8 mouse cellular contexts compared by ENCODE assay signal in the genomic region with DNA sequence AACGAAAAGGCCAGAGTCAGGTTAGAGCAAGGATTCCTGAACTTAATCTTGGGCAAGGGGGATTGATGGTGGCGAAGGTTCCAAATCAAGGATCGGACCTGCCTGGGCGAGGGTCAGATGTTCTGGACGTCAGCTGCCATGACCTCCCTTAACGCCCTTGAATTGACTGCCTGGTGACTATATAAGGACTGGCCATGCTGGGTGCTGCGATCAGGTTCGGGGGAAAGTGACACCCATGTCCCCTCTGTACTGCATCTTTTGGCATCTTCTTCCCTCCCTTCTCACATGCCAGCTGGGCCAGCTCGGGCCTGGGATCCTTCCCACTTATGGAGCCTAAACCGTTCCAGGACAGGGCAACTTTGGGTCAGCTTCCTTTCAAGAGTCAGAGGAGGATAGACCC. TPM values are rescaled to one million over a fixed set of nuclear protein-coding genes. Genes with fewer than 3 reads are reported as not detected.
DNase-seq lines count a peak whose midpoint lies in the region; ATAC-seq and TF ChIP-seq lines count a peak whose summit lies in the region.

No protein-coding gene starts in this region.

- DNase-seq in adrenal gland, adult 8-10 months: peak; percentile 18
- no peak for DNase-seq in adrenal gland, postnatal 4 days (ENCODE audit: low spot score in 2 of 2)
- DNase-seq in hindbrain, postnatal 0 days (ENCODE audit: low spot score): no peak
- no peak for DNase-seq in ovary, postnatal 14 days (ENCODE audit: low spot score)
- no peak for DNase-seq in spleen, postnatal 10 days (ENCODE audit: low spot score in 2 of 2)

- H3K9ac ChIP-seq in forebrain, embryonic 16.5 days (replicated peaks; ENCODE audit: low read depth, low read length): peak overlapping the region; percentile 65
- H3K9ac ChIP-seq in hindbrain, postnatal 0 days (replicated peaks; ENCODE audit: low read length): peak overlapping the region; percentile 71
- peak overlapping the region; percentile 82 for H3K9ac ChIP-seq in neural tube, embryonic 13.5 days

- peak overlapping the region; percentile 76 for H3K4me2 ChIP-seq in forebrain, embryonic 16.5 days (ENCODE audit: low read length)
- peak overlapping the region; percentile 93 for H3K4me2 ChIP-seq in hindbrain, postnatal 0 days (ENCODE audit: low read depth, low read length)
- H3K4me2 ChIP-seq in neural tube, embryonic 13.5 days: peak overlapping the region; percentile 97

- H3K27ac ChIP-seq in forebrain, embryonic 16.5 days (ENCODE audit: low read length): no peak overlapping the region
- H3K27ac ChIP-seq in hindbrain, postnatal 0 days: peak overlapping the region; percentile 91
- H3K27ac ChIP-seq in neural tube, embryonic 13.5 days (replicated peaks): peak overlapping the region; percentile 91

- no peak for ATAC-seq in forebrain, embryonic 16.5 days
- no peak for ATAC-seq in hindbrain, postnatal 0 days
- ATAC-seq in neural tube, embryonic 13.5 days (ENCODE audit: low read depth): no peak

- H3K27me3 ChIP-seq in E14TG2a.4 (ENCODE audit: insufficient read depth, low read length): no peaks in the 10 kb centered on the region
- H3K27me3 ChIP-seq in forebrain, embryonic 16.5 days (replicated peaks; ENCODE audit: control insufficient read depth, insufficient read depth, low read length): no peaks in the 10 kb centered on the region
- H3K27me3 ChIP-seq in hindbrain, postnatal 0 days (ENCODE audit: insufficient read depth, low read length): no peaks in the 10 kb centered on the region
- H3K27me3 ChIP-seq in neural tube, embryonic 13.5 days: no peaks in the 10 kb centered on the region

- 5% methylated on average over 10 of the region's 10 CpGs for WGBS in forebrain, embryonic 16.5 days
- WGBS in hindbrain, postnatal 0 days: 5% methylated on average over 10 of the region's 10 CpGs
- WGBS in neural tube, embryonic 13.5 days: 8% methylated on average over 10 of the region's 10 CpGs

- no peaks in the 10 kb centered on the region for H3K9me3 ChIP-seq in E14TG2a.4 (ENCODE audit: low read length)
- no peaks in the 10 kb centered on the region for H3K9me3 ChIP-seq in forebrain, embryonic 16.5 days (ENCODE audit: control insufficient read depth, low read length)
- H3K9me3 ChIP-seq in hindbrain, postnatal 0 days (ENCODE audit: low read length): no peaks in the 10 kb centered on the region
- no peaks in the 10 kb centered on the region for H3K9me3 ChIP-seq in neural tube, embryonic 13.5 days

- no peak for TF ChIP-seq CTCF in E14TG2a.4 (conservative IDR thresholded peaks at IDR 0.05; ENCODE audit: low read length)
- TF ChIP-seq CTCF in hindbrain, postnatal 0 days (IDR thresholded peaks at IDR 0.05; ENCODE audit: low read depth): no peak

- peak overlapping the region; percentile 94 for H3K4me3 ChIP-seq in E14TG2a.4 (replicated peaks; ENCODE audit: low read length)
- H3K4me3 ChIP-seq in forebrain, embryonic 16.5 days (replicated peaks; ENCODE audit: low read length): peak overlapping the region; percentile 63
- peak overlapping the region; percentile 79 for H3K4me3 ChIP-seq in hindbrain, postnatal 0 days (ENCODE audit: low read length)
- H3K4me3 ChIP-seq in neural tube, embryonic 13.5 days: peak overlapping the region; percentile 74

- peaks cover 25% of the 10 kb centered on the region for H3K36me3 ChIP-seq in E14TG2a.4 (ENCODE audit: insufficient read depth, low read length)
- H3K36me3 ChIP-seq in forebrain, embryonic 16.5 days (ENCODE audit: control insufficient read depth, insufficient read depth): peaks cover 13% of the 10 kb centered on the region
- H3K36me3 ChIP-seq in hindbrain, postnatal 0 days (ENCODE audit: insufficient read depth, low read length): peaks cover 14% of the 10 kb centered on the region
- H3K36me3 ChIP-seq in neural tube, embryonic 13.5 days: peaks cover 19% of the 10 kb centered on the region

- H3K4me1 ChIP-seq in E14TG2a.4 (replicated peaks; ENCODE audit: low read depth, low read length): peaks cover 38% of the 10 kb centered on the region
- peaks cover 27% of the 10 kb centered on the region for H3K4me1 ChIP-seq in forebrain, embryonic 16.5 days (replicated peaks; ENCODE audit: control insufficient read depth, insufficient read depth, low read length)
- H3K4me1 ChIP-seq in hindbrain, postnatal 0 days (ENCODE audit: insufficient read depth, low read length): peaks cover 11% of the 10 kb centered on the region
- peaks cover 42% of the 10 kb centered on the region for H3K4me1 ChIP-seq in neural tube, embryonic 13.5 days (replicated peaks)

RNA-seq across cellular contexts. Expression of a gene that starts 0.7 kb away (rescaled TPM):
- total RNA-seq in adrenal gland, adult 8-10 months (2022): 10 to 100 TPM in 2 of 4 experiments, 1 to 10 TPM in 2; 8.6 to 12.5 (median 9.9) TPM
- 10 to 100 TPM; 25.7 to 36.5 TPM for total RNA-seq in adrenal gland, postnatal 4 days (2021)
- 18.2 and 19.6 TPM in 2 replicates for polyA plus RNA-seq in forebrain, embryonic 16.5 days (2015; fragmentation: Nextera tagmentation; extraction: Ambion mirVana)
- total RNA-seq in hindbrain, postnatal 0 days (2014; rRNA removed): 63.4 and 71.8 TPM in 2 replicates
- polyA plus RNA-seq in hindbrain, postnatal 0 days (2015; fragmentation: Nextera tagmentation; extraction: Ambion mirVana): 42.4 and 47.7 TPM in 2 replicates
- polyA plus RNA-seq in neural tube, embryonic 13.5 days (2015; fragmentation: Nextera tagmentation; extraction: Ambion mirVana): 23.9 and 24.6 TPM in 2 replicates

RNA-seq across cellular contexts. Expression of a gene that starts 1.6 kb away (rescaled TPM):
- 100 to 1,000 TPM; 129 to 150 (median 136) TPM for total RNA-seq in adrenal gland, adult 8-10 months (2022)
- total RNA-seq in adrenal gland, postnatal 4 days (2021): 100 to 1,000 TPM; 119 to 124 TPM
- polyA plus RNA-seq in forebrain, embryonic 16.5 days (2015; fragmentation: Nextera tagmentation; extraction: Ambion mirVana): 129 and 139 TPM in 2 replicates
- total RNA-seq in hindbrain, postnatal 0 days (2014; rRNA removed): 94.4 and 106 TPM in 2 replicates
- polyA plus RNA-seq in hindbrain, postnatal 0 days (2015; fragmentation: Nextera tagmentation; extraction: Ambion mirVana): 143 and 154 TPM in 2 replicates
- 137 and 140 TPM in 2 replicates for polyA plus RNA-seq in neural tube, embryonic 13.5 days (2015; fragmentation: Nextera tagmentation; extraction: Ambion mirVana)

RNA-seq across cellular contexts. Expression of a gene that starts 24.4 kb away (rescaled TPM):
- total RNA-seq in adrenal gland, adult 8-10 months (2022): 1 to 10 TPM; 8.4 to 9.7 (median 9.2) TPM
- total RNA-seq in adrenal gland, postnatal 4 days (2021): 10 to 100 TPM; 12.0 to 13.2 TPM
- polyA plus RNA-seq in forebrain, embryonic 16.5 days (2015; fragmentation: Nextera tagmentation; extraction: Ambion mirVana): 19.9 and 21.6 TPM in 2 replicates
- 12.4 and 15.2 TPM in 2 replicates for total RNA-seq in hindbrain, postnatal 0 days (2014; rRNA removed)
- 14.0 and 15.5 TPM in 2 replicates for polyA plus RNA-seq in hindbrain, postnatal 0 days (2015; fragmentation: Nextera tagmentation; extraction: Ambion mirVana)
- 13.1 and 14.3 TPM in 2 replicates for polyA plus RNA-seq in neural tube, embryonic 13.5 days (2015; fragmentation: Nextera tagmentation; extraction: Ambion mirVana)
